Mouse (Mus musculus) hindbrain, embryonic 11.5 days (tissue): Measurements from ENCODE around the gene Ttc28. TPM values are rescaled to one million over a fixed set of nuclear protein-coding genes. Genes with fewer than 3 reads are reported as not detected.

Source experiments
- ATAC-seq: fragments of 200-750 bp; cut with Nextera tagmentation; 2 replicates; pipeline ENCODE4 v1.8.0; 2017; ENCODE audit warnings: mild to moderate bottlenecking, moderate TSS enrichment, moderate library complexity; ENCODE audit not compliant: low FRiP score
- DNase-seq: peaks from one replicate; pipeline ENCODE4 v3.0.0-alpha.2; 2015; ENCODE audit warnings: low spot score
- H3K27ac ChIP-seq: fragments of 300-500 bp; sonication (generic); 2 replicates; pipeline ENCODE4 v1.5.1; 2014; ENCODE audit warnings: mild to moderate bottlenecking, low read depth, low read length
- H3K27me3 ChIP-seq: fragments of 300-500 bp; sonication (generic); 2 replicates; pipeline ENCODE4 v1.6.1; 2014; ENCODE audit warnings: mild to moderate bottlenecking, low read length, moderate library complexity, mixed read lengths; ENCODE audit not compliant: control insufficient read depth, insufficient read depth
- H3K36me3 ChIP-seq: fragments of 300-500 bp; sonication (generic); 2 replicates; pipeline ENCODE4 v1.6.1; 2014; ENCODE audit warnings: mild to moderate bottlenecking, low read length, moderate library complexity, mixed read lengths; ENCODE audit not compliant: control insufficient read depth, insufficient read depth
- H3K4me1 ChIP-seq: fragments of 300-500 bp; sonication (generic); replicated peaks from 2 replicates; pipeline ENCODE4 v1.6.1; 2014; ENCODE audit warnings: low read length, mixed read lengths; ENCODE audit not compliant: control insufficient read depth, insufficient read depth
- H3K4me2 ChIP-seq: fragments of 300-500 bp; sonication (generic); replicated peaks from 2 replicates; pipeline ENCODE4 v1.6.1; 2014; ENCODE audit warnings: mild to moderate bottlenecking, low read depth, low read length
- H3K4me3 ChIP-seq: fragments of 300-500 bp; sonication (generic); 2 replicates; pipeline ENCODE4 v1.5.1; 2014; ENCODE audit warnings: low read depth, low read length
- H3K9ac ChIP-seq: fragments of 300-500 bp; sonication (generic); 2 replicates; pipeline ENCODE4 v1.6.1; 2014; ENCODE audit warnings: low read depth, low read length
- H3K9me3 ChIP-seq: fragments of 300-500 bp; sonication (generic); 2 replicates; pipeline ENCODE4 v1.6.1; 2016; ENCODE audit warnings: low read length; ENCODE audit not compliant: control insufficient read depth
- WGBS: fragments of 180-500 bp; shearing (Covaris S2); extraction: QIAGEN DNeasy Blood & Tissue Kit; methylation state at CpG from one replicate; pipeline ENCODE4 v1.1.7; 2014; 5-methylcytosine and 5-hydroxymethylcytosine counted together
- polyA plus RNA-seq: library from polyadenylated mRNA; unstranded; fragments of >200 nt; fragmentation: Nextera tagmentation; extraction: Ambion mirVana; gene quantifications from 2 replicates; pipeline ENCODE4 v1.2.1, GENCODE M21; 2014

Gene Ttc28
- polyA plus RNA-seq, 1 experiment from 2014 or later: 15.6 TPM

DNA sequence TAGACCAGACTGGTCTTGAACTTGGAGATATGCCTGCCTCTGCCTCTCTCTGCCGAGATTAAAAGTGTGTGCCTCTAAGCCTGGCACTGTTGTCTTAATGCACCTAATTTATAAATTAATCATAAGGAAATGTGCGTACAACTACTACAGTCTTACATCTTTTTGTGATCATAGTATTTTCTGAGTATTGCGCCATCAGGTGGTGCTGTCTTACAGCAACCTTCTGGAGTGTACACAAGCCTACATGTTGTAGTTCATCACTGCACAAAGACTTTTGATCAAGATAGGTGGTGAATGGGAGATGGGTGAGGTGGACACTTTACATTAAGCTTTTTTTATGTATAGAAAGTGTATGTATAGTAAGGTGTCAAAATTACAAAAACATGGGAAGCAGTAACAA, 45.0 kb downstream of the Ttc28 start:
- Histone ChIP-seq H3K4me1 (no peaks in the 10 kb centered on the region), H3K9me3 (no peaks in the 10 kb centered on the region), H3K4me3 (no peak overlapping the region), H3K27me3 (no peaks in the 10 kb centered on the region), H3K36me3 (no peaks in the 10 kb centered on the region), H3K27ac (no peak overlapping the region), H3K4me2 (no peak overlapping the region), H3K9ac (no peak overlapping the region)
- DNase-seq (no peak), ATAC-seq (no peak)
- WGBS: 92% methylated on average over 3 of the region's 3 CpGs

DNA sequence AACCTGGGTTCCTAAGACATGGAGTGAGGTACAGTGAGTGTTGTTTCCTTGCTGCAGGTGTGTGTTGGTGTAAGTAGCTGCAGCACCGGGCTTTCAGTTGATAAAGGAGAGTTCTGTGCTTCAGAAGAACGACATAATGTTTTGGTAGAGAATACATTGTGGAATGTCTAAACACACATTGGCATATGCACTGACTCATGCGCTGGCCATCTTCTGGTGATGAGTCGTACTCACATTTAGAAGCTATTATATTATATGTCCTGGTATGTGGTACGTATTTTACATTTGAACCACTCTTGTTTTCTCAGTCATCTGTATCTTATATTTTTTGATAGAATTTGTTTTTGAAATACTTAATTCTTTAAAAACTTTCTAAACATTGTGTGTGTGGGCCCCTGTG, 46.2 kb downstream of the Ttc28 start:
- H3K27me3 ChIP-seq: no peaks in the 10 kb centered on the region
- H3K9ac ChIP-seq: no peak overlapping the region
- H3K27ac ChIP-seq: no peak overlapping the region
- DNase-seq (no peak), ATAC-seq (no peak)
- H3K4me3 ChIP-seq: no peak overlapping the region
- no peaks in the 10 kb centered on the region for H3K9me3 ChIP-seq
- no peaks in the 10 kb centered on the region for H3K36me3 ChIP-seq
- H3K4me1 ChIP-seq: no peaks in the 10 kb centered on the region
- no peak overlapping the region for H3K4me2 ChIP-seq
- WGBS: 94% methylated on average over 5 of the region's 5 CpGs

GRCm38 (mm10) chr5:110928289-110928688, 48.7 kb downstream of the Ttc28 start:
- WGBS: 70% methylated on average over 3 of the region's 3 CpGs
- no peak for ATAC-seq
- Histone ChIP-seq H3K4me2 (no peak overlapping the region), H3K4me3 (no peak overlapping the region), H3K9me3 (no peaks in the 10 kb centered on the region), H3K27ac (no peak overlapping the region), H3K4me1 (no peaks in the 10 kb centered on the region), H3K36me3 (no peaks in the 10 kb centered on the region), H3K9ac (no peak overlapping the region), H3K27me3 (no peaks in the 10 kb centered on the region)
- no peak for DNase-seq

GRCm38 (mm10) chr5:110929306-110929705, 49.7 kb downstream of the Ttc28 start:
- Histone ChIP-seq H3K4me2 (no peak overlapping the region), H3K4me1 (no peaks in the 10 kb centered on the region), H3K9ac (no peak overlapping the region), H3K4me3 (no peak overlapping the region), H3K27me3 (no peaks in the 10 kb centered on the region), H3K27ac (no peak overlapping the region), H3K9me3 (no peaks in the 10 kb centered on the region), H3K36me3 (no peaks in the 10 kb centered on the region)
- WGBS: 83% methylated on average over 4 of the region's 4 CpGs
- DNase-seq (no peak), ATAC-seq (no peak)

DNA sequence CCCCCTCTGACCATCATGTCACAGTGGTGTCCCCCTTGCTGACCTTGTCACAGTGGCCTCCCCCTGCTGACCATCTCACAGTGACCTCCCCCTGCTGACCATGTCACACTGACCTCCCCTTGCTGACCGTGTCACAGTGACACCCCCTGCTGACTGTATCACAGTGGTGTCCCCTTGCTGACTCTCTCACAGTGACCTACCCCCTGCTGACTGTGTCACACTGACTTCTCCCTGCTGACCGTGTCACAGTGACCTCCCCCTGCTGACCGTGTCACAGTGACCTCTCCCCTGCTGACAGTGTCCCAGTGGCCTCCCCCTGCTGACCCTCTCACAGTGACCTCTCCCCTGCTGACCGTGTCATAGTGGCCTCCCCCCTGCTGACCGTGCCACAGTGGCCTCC, 57.0 kb downstream of the Ttc28 start:
- H3K27ac ChIP-seq: no peak overlapping the region
- no peaks in the 10 kb centered on the region for H3K27me3 ChIP-seq
- H3K9me3 ChIP-seq: no peaks in the 10 kb centered on the region
- 50% methylated on average over 5 of the region's 5 CpGs for WGBS
- no peak for DNase-seq
- H3K36me3 ChIP-seq: no peaks in the 10 kb centered on the region
- no peaks in the 10 kb centered on the region for H3K4me1 ChIP-seq
- H3K4me3 ChIP-seq: no peak overlapping the region
- no peak overlapping the region for H3K4me2 ChIP-seq
- H3K9ac ChIP-seq: no peak overlapping the region
- no peak for ATAC-seq

- H3K36me3 ChIP-seq: no peaks in the 10 kb centered on the region
- WGBS: 95% methylated on average over 8 of the region's 8 CpGs
- 0 out of 2 replicates have a peak, but pooled peaks cover 2% of the 10 kb centered on the region for H3K4me1 ChIP-seq
- H3K4me2 ChIP-seq: no peak overlapping the region
- DNase-seq: no peak
- no peak overlapping the region for H3K4me3 ChIP-seq
- H3K27ac ChIP-seq: no peak overlapping the region
- no peaks in the 10 kb centered on the region for H3K9me3 ChIP-seq
- no peaks in the 10 kb centered on the region for H3K27me3 ChIP-seq
- no peak for ATAC-seq
- no peak overlapping the region for H3K9ac ChIP-seq
These were observed 64.7 kb downstream of the Ttc28 start for GRCm38 (mm10) chr5:110944326-110944725.

DNA sequence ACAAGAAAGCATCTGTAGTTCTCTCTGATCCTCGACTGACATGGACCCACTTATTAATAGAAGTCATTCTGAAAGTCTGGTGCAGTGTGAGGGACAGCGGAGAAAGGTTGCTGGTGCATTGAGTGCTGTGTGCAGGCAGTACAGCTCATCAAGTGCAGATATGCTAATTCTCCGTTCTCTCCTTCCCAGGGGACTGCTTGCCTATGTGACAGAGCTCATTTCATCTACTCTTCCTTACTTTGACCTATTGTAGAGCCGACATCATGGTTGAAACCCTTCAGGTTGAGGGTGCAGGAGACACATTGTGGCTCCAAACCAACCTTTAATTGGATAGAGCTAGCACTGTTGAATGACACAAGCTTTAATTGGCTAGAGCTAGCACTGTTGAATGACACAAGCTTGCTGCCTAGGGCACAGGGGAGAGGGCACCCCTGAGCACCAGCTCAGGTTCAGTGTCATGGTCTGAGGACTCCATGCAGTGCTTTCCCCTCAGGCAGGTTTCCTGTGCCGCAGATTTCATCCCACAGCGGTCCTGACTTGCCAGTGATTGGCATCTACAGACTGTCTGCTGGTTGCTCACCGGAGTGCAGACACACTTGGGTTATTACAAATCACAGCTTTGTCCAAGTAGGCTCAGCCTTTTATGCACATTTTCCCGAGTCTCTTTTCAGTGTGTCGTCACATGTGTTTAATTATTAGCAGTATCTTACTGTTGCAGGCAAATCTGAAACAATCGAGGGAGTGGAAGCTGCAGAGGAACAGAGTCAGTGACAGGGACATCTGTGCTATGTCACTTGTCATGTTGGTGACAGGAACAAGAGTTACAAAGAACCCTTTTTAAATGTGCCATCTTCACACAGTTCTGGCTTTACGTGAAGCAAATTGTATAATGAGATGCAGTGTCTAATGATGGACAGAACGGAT, 69.1 kb downstream of the Ttc28 start:
- Histone ChIP-seq H3K36me3 (no peaks in the 10 kb centered on the region), H3K4me3 (no peak overlapping the region), H3K27ac (peak overlapping the region; percentile 54; the same call in 1 of the 2 replicates), H3K9ac (no peak overlapping the region), H3K4me2 (no peak overlapping the region), H3K9me3 (no peaks in the 10 kb centered on the region), H3K27me3 (no peaks in the 10 kb centered on the region), H3K4me1 (0 out of 2 replicates have a peak, but pooled peaks cover 2% of the 10 kb centered on the region)
- ATAC-seq (no peak; the same call in 1 of the 2 replicates), DNase-seq (peak; percentile 24)
- WGBS: 71% methylated on average over 12 of the region's 12 CpGs

DNA sequence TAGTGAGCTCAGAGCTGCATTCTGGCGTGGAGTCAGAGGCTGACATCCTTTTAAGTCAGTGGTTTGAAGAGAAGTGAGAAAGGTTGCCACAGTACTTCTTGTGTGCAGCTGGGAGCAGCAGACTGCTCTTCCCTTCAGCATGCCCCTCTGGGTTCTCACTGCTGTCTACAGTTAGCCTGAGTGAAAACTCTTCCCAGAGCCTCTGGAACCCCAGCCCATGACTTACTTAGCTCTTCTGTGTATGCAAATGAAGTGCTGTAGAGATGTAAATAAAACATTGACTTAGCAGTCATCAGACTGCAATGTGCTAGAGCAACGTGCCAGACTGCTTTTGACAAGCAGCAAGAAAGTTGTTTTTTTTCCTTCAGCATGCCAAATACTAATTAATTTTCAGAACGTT, 70.2 kb downstream of the Ttc28 start:
- 74% methylated on average over 3 of the region's 3 CpGs for WGBS
- Histone ChIP-seq H3K27me3 (no peaks in the 10 kb centered on the region), H3K36me3 (no peaks in the 10 kb centered on the region), H3K4me1 (0 out of 2 replicates have a peak, but pooled peaks cover 2% of the 10 kb centered on the region), H3K4me3 (no peak overlapping the region), H3K9me3 (no peaks in the 10 kb centered on the region), H3K4me2 (no peak overlapping the region), H3K9ac (no peak overlapping the region), H3K27ac (no peak overlapping the region)
- DNase-seq: no peak
- ATAC-seq: no peak

DNA sequence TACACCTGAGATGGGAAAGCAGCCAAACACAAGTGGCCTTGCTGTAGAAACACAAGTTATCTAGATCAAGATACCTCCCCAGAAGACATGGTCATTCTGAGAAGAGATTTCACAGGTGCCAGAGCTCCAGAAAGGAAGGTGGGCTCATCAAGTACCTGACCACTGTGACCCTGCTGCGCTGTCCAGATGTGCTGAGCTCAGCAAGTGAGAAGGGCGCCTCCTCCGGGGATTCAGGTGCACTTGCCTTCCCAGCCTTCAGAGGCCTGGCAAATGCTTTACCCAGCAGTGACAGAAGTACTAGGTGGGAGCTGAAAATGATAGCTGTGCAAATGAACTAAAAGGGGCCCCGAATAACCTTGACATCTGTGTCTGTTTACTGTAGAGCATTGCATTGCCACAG, 78.6 kb downstream of the Ttc28 start:
- Histone ChIP-seq H3K4me1 (no peaks in the 10 kb centered on the region), H3K9ac (no peak overlapping the region), H3K36me3 (no peaks in the 10 kb centered on the region), H3K27me3 (no peaks in the 10 kb centered on the region), H3K4me3 (no peak overlapping the region), H3K4me2 (no peak overlapping the region), H3K27ac (no peak overlapping the region), H3K9me3 (no peaks in the 10 kb centered on the region)
- WGBS: 76% methylated on average over 4 of the region's 4 CpGs
- ATAC-seq (no peak), DNase-seq (no peak)
